Mouse (Mus musculus): ENCODE data around the gene Nup50.
"Not testable (repeated sequence)": the region's sequence is repeated elsewhere in the genome, so short reads cannot be mapped to it uniquely, and the experiment has no call there.

Nup50 gene

DNA sequence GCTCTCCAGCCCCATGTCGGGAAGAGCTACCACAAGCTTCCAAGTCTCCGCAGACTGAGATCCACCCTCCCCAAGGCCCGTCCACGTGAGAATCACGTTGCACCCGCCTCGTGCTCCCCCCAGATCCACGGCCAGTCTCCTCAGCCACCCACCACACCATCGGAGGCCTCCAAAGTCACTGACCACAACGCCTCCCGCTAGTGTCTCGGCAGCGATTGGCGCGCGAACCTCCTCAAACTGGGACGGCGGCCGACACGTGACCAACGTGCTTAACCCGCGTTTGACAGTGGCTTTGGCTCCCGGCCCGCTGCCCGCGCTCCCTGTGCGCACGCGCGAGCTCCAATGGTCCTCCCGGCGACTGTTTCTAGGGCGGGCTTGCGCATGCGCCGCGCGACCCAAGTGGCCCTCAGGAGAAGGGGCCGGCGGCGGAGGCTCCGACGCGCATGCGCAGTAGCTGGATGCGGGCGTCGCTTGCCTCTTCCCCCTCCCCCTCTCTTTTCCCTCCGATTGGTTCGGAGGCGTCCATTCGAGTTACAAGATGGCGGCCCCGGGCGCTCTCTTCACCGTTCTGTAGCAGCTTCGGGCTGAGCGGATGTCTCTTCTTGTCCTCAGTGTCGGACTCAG is at the start of gene Nup50:
Gene Nup50 (plus strand): TSS at position 528 of the 624 bp plus-strand sequence.
- peak; percentile 100 for DNase-seq (ENCODE audit: low spot score)

GRCm38 (mm10) chr15:84873867-84874266 is 49.3 kb upstream of the Nup50 start:
- no peak for DNase-seq (ENCODE audit: low spot score)

DNA sequence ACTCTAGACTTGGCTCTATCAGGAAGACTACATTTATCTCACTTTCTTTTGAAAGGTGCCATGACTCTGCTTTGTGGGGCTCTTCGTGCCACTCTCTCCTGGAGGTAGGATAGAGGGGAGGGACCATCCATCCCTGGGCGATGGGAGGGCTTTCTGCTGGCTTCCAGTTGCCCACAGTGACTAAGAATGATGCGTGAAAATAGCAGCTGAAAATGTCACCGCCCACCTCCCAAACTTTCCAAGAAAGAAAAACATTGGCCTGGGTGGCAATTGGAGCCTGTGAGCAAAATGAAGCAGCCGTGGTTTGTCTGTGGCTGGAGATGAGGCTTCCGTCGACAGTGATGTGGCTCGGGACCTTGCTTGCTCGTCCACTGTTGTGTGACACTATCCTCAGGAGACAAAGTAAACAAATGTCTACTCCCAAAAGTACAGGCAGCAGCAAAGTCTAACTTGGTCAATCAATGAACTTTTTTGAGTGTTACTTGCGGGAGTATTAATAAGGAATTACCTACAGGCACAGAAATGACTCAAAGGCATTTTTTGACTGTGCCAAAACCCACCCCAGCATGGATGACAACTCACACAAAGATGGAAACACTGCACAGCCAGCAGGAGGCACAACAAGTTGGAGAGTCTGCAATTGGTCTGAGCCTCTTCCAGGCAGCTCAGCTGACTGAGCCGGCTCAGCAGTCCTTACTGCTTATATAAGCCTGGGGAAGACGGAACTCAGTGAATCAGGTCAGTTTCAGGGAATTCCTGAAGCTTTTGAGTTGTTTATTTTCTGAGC is 46.0 kb upstream of the Nup50 start:
- DNase-seq (ENCODE audit: low spot score): no peak

DNA sequence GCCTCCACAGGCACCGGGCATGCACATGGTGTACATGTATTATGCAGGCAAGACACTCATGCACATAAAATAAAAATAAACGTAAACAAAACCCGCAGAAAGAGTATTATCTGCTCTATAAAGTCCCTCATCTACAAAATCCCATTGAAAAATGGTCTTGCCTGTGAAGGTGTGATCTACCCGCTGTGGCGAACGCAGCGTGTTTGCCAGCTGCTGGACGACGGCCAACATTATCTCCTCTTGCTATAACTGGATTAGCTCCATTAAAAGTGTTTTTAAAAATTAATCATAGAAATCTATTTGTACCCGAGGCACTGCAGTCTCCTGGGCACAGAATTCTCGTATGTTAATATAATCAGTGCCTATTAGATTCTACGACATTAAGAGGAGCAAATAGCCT is 35.1 kb upstream of the Nup50 start:
- DNase-seq (ENCODE audit: low spot score): no peak

DNA sequence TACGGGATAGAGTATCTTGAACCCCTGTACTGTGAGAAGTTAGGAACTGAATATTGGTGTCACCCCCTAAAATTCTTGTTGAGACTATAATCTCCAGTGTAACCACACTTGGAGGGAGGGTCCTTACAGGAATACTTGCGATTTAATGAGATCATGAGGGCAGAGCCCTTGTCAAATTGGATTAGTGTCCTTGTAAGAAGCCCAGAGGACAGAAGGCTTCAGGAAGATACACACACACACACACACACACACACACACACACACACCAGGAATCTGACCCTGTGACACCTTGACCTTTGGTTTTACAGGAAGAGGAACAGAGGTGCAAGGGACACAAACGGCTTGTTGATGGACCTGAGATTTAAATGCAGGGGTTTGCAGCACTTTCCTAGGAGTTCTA is 32.0 kb upstream of the Nup50 start:
- DNase-seq (ENCODE audit: low spot score): no peak

- peak; percentile 60 for DNase-seq (ENCODE audit: low spot score)
Measured at GRCm38 (mm10) chr15:84891658-84892057, 31.6 kb upstream of the Nup50 start.

DNA sequence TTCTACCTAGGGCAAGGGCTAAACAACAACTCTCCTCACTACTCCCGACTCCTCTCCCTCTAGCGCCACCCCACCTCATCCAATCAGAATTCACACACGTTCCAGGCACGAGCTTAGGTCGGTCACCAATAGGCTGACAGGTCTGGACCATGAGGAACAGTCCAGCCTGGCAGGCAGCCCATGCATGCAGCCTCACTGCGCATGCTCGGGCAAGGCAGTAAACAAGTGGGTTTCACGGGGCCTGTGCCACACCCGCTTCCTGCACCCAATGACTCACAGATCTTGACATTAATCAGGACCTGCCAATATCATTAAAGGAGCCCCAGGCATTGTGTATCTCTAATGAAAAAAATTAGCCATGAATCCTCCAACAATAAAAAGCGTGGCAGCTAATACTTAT is 27.0 kb upstream of the Nup50 start:
- not testable (repeated sequence) for DNase-seq (ENCODE audit: low spot score)

- no peak for DNase-seq (ENCODE audit: low spot score)
Measured at GRCm38 (mm10) chr15:84896664-84897063, 26.5 kb upstream of the Nup50 start.

DNA sequence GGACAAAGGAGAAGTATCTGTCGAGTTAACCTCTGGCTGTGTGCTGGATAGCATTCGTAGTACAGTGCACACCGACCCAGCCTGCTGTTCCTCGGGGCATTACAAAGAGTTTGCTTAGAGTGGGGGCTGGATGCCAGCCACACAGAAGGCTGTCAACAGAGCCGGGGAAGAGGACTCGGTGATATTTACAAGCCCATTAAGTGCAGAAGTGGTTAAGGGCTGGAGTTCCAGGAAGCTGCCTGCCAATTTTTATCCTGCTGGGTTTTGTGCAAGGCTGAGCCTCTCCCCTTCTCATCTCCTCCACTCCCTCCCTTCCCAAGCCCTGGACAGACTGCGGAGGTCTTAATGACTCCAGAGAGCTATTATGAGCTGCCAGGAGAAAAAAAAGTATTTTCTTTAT is 25.1 kb upstream of the Nup50 start:
- DNase-seq (ENCODE audit: low spot score): no peak

DNA sequence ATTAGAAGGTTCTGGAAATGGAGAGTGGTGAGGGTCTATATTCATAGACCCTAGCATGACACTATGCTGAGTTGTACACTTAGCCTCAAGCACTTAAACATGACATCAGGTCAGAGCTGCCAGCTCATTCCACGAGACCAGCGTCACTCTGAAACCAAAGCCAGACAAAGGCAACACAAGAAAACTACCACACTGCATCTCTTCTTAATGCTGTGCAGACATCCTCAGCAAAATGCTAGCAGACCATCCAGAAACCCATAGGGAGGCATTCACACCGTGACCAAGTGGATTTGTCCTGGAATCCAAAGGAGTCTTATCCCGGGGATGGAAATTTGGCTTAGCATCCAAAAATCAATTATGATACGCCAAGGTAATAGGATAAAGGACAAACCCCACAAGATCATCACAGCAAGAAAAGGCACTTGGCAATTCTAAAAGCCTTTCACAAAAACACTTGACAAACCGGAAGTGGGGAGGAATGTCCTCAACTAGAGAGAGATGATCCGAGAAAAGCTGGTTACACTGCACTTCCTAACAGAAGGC is 19.3 kb upstream of the Nup50 start:
- no peak for DNase-seq (ENCODE audit: low spot score)

DNA sequence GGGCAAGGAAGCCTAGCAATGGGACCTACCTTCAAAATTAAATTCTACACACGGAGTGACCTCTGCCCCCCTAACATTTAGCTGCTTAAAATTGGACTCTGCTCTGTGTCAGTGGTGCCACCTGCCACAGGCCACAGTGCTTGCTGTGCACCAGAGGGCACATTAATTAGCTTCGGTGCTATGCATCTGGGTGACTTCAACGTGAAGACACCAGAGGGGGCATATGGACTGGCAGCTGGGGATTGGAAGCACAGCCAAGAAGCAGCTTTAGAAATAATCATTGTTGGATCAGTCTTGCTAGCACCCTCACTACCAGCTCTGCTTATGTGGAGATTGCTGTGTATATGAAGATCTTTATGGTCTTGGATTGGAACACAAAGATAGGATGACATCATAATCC is 10.0 kb upstream of the Nup50 start:
- no peak for DNase-seq (ENCODE audit: low spot score)

GRCm38 (mm10) chr15:84919938-84920337 is 3.3 kb upstream of the Nup50 start, which contains the start of gene Gm29666:
TSS of gene Gm29666 (minus strand) at chr15:84920038.
- no peak for DNase-seq (ENCODE audit: low spot score)

- DNase-seq (ENCODE audit: low spot score): no peak
Measured at GRCm38 (mm10) chr15:84923508-84924181, 434 bp downstream of the Nup50 start.

DNA sequence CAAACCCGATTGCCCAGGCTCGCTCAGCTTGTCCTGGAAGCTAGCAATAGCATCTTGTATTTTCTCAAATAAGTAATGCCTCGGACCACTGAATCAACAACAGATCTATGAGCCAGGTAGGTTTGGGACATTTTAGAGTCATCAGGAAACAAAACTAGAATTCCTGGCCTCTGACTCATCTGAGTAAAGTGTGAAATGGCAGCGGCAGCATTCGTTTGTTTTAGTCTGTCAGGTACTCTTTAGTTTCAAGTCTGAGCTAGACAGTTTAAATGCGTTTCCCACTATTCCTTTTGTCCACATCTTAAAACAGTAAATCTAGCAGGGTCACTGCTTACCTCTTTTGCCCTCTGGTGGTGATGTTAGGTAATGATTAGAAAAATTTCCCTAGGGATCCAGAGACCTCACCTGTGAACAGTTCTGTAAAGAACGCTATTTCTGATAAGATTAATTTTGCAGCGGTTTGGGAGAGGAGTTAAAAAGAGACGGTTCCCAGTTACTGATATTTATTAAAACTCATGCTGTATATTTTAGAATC is 1.6 kb downstream of the Nup50 start:
- peak; percentile 21 for DNase-seq (ENCODE audit: low spot score)

DNA sequence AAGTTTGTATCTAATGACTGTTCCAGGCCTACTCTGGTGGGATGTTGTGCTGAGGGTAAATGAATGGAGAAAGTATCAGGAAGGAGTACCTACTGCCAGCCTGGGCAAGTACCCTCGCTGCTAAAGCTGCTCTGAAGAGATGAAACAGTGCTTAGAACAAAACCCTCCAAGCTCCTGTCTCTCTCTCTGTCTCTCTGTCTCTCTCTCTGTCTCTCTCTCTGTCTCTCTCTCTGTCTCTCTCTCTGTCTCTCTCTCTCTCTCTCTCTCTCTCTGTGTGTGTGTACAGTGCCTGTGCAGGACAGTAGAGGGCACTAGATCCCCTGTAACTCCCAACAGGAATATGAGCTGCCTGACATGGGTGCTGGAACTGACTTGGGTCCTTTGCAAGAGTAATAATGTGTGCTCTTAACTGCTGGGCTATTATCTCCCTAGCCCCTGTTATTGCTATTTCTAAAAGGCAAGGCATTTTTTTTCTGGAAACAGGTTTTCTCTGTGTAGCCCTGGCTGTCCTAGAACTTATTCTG is 2.3 kb downstream of the Nup50 start:
- DNase-seq (ENCODE audit: low spot score): no peak

GRCm38 (mm10) chr15:84932351-84932750 is 9.1 kb downstream of the Nup50 start:
- DNase-seq (ENCODE audit: low spot score): no peak

GRCm38 (mm10) chr15:84934901-84935300 is 11.7 kb downstream of the Nup50 start:
- DNase-seq (ENCODE audit: low spot score): no peak

DNA sequence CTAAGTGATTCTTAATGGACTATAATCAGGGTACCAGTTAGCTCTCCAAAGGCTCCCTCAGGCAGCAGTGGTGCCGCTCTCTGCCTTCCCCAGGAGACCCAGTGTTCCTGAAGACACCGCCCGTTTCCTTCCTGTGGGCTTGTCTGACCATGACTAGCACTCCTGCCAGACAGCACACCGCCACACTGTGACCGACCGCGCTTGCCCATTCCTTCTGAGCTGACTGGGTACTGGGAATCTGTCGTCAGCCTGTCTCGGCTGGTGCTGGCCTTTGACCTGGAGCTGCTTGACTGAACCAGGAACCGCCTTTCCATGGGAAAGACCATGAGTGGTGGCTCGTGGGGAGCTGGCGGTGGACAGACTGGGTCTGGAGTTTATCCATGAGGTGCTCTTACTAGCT is 16.9 kb downstream of the Nup50 start:
- DNase-seq (ENCODE audit: low spot score): no peak

DNA sequence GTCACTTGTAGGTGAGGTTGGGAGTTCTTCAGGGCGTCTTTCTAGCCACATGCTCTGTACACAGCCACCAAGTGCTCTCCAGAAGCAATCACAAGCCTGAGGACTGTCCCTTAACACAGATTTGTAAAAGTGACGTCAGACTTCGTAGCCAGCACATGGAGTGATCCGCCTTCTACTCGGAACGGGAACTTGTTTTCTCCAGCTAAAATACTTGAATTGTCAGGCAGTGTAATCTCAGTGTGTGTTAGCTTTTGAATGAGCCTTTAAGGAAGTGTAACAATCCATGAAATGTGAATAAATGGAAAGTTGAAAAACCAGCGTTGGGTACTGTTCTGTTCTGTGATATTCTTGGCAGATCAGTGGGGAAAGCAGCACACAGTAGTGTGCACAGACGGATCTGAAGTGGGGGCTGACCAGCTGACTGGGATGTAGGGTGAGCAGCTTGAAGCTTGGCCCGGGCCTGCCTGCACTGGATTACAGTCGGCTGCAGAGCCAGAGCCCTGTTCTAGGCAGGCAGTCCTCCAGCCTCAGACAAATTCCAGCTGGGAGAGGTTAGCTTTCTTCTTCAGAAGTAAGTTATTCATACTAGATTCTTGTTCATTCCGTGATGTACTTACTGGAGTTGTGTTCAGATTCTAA is 19.6 kb downstream of the Nup50 start:
- DNase-seq (ENCODE audit: low spot score): no peak

- DNase-seq (ENCODE audit: low spot score): no peak
Measured at GRCm38 (mm10) chr15:84944319-84944718, 21.1 kb downstream of the Nup50 start.

DNA sequence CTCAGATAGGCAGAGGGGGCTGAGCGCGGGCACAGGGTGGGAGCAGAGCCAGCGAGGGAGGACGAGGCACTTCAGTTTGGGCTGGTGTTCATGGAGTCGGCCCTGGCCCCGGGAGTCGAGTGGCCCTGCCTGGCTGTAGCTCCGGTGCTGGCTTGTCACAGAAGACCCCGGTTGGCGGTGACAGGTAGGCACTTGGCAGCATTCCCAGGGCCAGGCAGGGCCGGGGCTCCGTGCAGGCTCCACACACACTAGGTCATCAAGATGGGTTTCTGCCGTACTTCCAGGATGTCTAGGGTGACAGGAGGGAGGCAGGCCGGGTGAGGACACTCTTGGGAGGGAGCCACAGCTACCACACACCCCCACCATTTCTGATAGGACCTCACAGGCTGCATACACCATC is 25.8 kb downstream of the Nup50 start:
- no peak for DNase-seq (ENCODE audit: low spot score)

DNA sequence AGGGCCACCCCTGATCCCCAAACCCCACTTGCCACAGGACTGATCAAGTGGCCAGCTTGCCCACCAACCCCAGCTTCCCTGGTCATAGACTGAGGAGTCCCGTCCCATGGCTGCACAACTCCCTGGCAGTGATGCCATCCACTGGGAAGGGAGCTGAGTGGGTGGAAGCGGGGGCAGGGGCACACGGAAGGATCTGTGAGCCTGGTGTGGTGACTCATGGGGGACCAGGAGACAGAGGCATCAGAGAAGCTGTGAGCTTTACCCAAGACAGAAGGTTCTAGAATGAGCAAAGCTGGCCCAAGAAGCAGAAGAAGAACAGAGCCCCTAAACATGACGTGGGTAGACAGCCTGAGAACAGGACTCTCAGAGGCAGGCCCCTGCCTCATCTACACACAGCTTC is 26.8 kb downstream of the Nup50 start:
- no peak for DNase-seq (ENCODE audit: low spot score)
